Mouse (Mus musculus) lung, embryonic 14.5 days (tissue): Measurements from ENCODE around the gene Asic4. TPM values are rescaled to one million over a fixed set of nuclear protein-coding genes. Genes with fewer than 3 reads are reported as not detected.

Experiments
- ATAC-seq: fragments of 200-750 bp; cut with Nextera tagmentation; 2 replicates; pipeline ENCODE4 v1.8.0; 2017; ENCODE audit warnings: mild to moderate bottlenecking, moderate TSS enrichment, moderate library complexity; ENCODE audit not compliant: insufficient read depth
- DNase-seq: peaks from one replicate; pipeline ENCODE4 v3.0.0-alpha.2; 2015
- H3K27ac ChIP-seq: fragments of 300-500 bp; sonication (generic); 2 replicates; pipeline ENCODE4 v1.5.1; 2014; ENCODE audit warnings: low read depth, mild to moderate bottlenecking, moderate library complexity
- H3K27me3 ChIP-seq: fragments of 300-500 bp; sonication (generic); 2 replicates; pipeline ENCODE4 v1.6.1; 2014; ENCODE audit warnings: low read length, control low read depth; ENCODE audit not compliant: insufficient read depth
- H3K36me3 ChIP-seq: fragments of 300-500 bp; sonication (generic); 2 replicates; pipeline ENCODE4 v1.6.1; 2014; ENCODE audit warnings: control low read depth; ENCODE audit not compliant: insufficient read depth
- H3K4me1 ChIP-seq: fragments of 300-500 bp; sonication (generic); 2 replicates; pipeline ENCODE4 v1.6.1; 2014; ENCODE audit warnings: antibody characterized with exemption, control low read depth; ENCODE audit not compliant: insufficient read depth
- H3K4me2 ChIP-seq: fragments of 300-500 bp; sonication (generic); 2 replicates; pipeline ENCODE4 v1.6.1; 2014; ENCODE audit warnings: mild to moderate bottlenecking
- H3K4me3 ChIP-seq: fragments of 300-500 bp; sonication (generic); 2 replicates; pipeline ENCODE4 v1.5.1; 2014; ENCODE audit warnings: low read depth, low read length
- H3K9ac ChIP-seq: fragments of 300-500 bp; sonication (generic); 2 replicates; pipeline ENCODE4 v1.6.1; 2014
- H3K9me3 ChIP-seq: fragments of 300-500 bp; sonication (generic); 2 replicates; pipeline ENCODE4 v1.6.1; 2016; ENCODE audit warnings: low read depth, low read length, control low read depth
- CTCF ChIP-seq: IDR thresholded peaks from 2 replicates; pipeline ENCODE4 v1.5.1; 2016; ENCODE audit warnings: antibody characterized with exemption, low read depth
- WGBS: fragments of 180-500 bp; shearing (Covaris S2); extraction: QIAGEN DNeasy Blood & Tissue Kit; methylation state at CpG from one replicate; pipeline ENCODE4 v1.1.7; 2014; 5-methylcytosine and 5-hydroxymethylcytosine counted together
- polyA plus RNA-seq: library from polyadenylated mRNA; unstranded; fragments of >200 nt; fragmentation: Nextera tagmentation; extraction: Ambion mirVana; gene quantifications from 2 replicates; pipeline ENCODE4 v1.2.1, GENCODE M21; 2014

Asic4 gene
- polyA plus RNA-seq, 1 experiment from 2014 or later = 0.12 TPM

GRCm38 (mm10) chr1:75509586-75509985 lies 59.4 kb downstream of the Asic4 start:
- no peak for ATAC-seq
- Histone ChIP-seq H3K36me3 (0 out of 2 replicates have a peak, but pooled peaks cover 1% of the 10 kb centered on the region), H3K4me3 (no peak overlapping the region), H3K4me2 (no peak overlapping the region), H3K9ac (no peak overlapping the region), H3K27me3 (no peaks in the 10 kb centered on the region), H3K9me3 (no peaks in the 10 kb centered on the region), H3K4me1 (peaks cover 14% of the 10 kb centered on the region), H3K27ac (no peak overlapping the region)
- 52% methylated on average over 20 of the region's 20 CpGs for WGBS
- TF ChIP-seq CTCF = no peak
- no peak for DNase-seq

- H3K36me3 ChIP-seq = no peaks in the 10 kb centered on the region
- H3K4me2 ChIP-seq = no peak overlapping the region
- no peak for TF ChIP-seq CTCF
- no peaks in the 10 kb centered on the region for H3K27me3 ChIP-seq
- DNase-seq (peak; percentile 19), ATAC-seq (no peak)
- H3K27ac ChIP-seq = no peak overlapping the region
- peaks cover 14% of the 10 kb centered on the region for H3K4me1 ChIP-seq
- no peaks in the 10 kb centered on the region for H3K9me3 ChIP-seq
- H3K9ac ChIP-seq = no peak overlapping the region
- 59% methylated on average over 5 of the region's 5 CpGs for WGBS
- no peak overlapping the region for H3K4me3 ChIP-seq
Measured at GRCm38 (mm10) chr1:75510154-75510553, 59.9 kb downstream of the Asic4 start.

DNA sequence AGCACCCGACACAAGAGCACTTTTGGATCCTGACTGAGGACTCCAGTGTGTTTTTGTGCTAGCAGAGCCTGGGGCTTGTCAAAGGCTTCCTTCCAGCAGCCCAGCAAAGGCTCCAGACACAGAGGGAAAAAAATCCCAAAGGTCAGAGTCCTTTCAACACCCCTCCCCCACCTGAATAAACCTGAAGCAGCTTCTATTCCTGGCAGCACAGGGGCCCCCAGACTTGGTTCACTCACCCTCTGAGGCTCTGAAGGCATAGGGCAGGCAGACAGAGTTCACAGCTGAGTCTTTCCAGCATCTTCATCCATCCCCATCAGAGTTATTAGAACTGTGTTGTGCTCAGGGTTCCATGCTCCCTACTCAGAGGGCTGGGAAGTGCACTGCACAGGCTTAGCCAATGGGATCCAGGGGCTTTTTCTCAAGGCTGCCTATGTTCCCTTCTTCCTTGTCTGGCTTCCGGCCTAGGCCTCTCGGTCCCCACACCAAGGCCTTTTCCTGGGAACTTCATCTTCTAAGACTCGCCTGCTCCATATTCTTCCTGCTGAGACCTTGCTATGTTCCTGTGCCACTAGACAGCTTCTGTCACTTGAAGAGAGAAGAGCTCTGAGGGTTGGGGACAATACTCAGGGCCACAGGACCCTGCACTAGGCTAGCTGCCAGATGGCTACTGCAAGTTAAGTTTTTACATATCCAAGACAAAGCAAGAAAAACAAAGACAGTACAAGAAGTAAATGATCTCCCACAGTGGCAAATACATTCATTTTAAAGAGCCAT lies 61.4 kb downstream of the Asic4 start:
- ATAC-seq = 0 out of 2 replicates have a peak, but pooled peaks have one; percentile 9
- H3K9ac ChIP-seq = no peak overlapping the region
- DNase-seq = peak; percentile 17

DNA sequence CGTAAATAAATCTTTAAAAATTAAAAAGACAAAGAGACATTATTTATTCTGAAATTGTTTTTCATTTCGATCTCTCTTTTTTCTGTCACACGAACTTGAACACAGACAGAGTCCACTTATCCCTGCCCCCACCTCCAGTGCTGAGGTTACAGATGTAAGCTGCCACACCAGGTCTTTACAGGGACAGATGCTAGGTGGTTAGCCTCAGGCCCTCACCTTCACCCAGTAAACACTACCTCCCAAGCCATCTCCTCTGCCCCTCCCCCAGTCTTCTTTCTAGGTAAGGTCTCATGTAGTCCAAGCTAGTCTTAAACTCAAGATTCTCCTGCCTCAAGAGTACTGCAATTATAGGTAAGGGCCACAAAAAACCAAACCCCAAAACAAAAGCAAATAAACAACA lies 62.3 kb downstream of the Asic4 start:
- H3K9ac ChIP-seq = no peak overlapping the region
- no peaks in the 10 kb centered on the region for H3K36me3 ChIP-seq
- H3K9me3 ChIP-seq = no peaks in the 10 kb centered on the region
- ATAC-seq (no peak), DNase-seq (no peak)
- no peak overlapping the region for H3K27ac ChIP-seq
- no peak overlapping the region for H3K4me3 ChIP-seq
- H3K4me2 ChIP-seq = no peak overlapping the region
- no peaks in the 10 kb centered on the region for H3K27me3 ChIP-seq
- TF ChIP-seq CTCF = no peak
- H3K4me1 ChIP-seq = peaks cover 7% of the 10 kb centered on the region; the same call in 1 of the 2 replicates
- 89% methylated on average over 3 of the region's 3 CpGs for WGBS

More for the DNA sequence above, 61.4 kb downstream of the Asic4 start:
- TF ChIP-seq CTCF = no peak
- no peak overlapping the region for H3K4me2 ChIP-seq
- H3K9me3 ChIP-seq = no peaks in the 10 kb centered on the region
- H3K4me1 ChIP-seq = peaks cover 14% of the 10 kb centered on the region
- H3K4me3 ChIP-seq = no peak overlapping the region
- peak overlapping the region; percentile 79; the same call in 1 of the 2 replicates for H3K27ac ChIP-seq
- 42% methylated on average over 4 of the region's 4 CpGs for WGBS
- H3K27me3 ChIP-seq = no peaks in the 10 kb centered on the region
- H3K36me3 ChIP-seq = no peaks in the 10 kb centered on the region

GRCm38 (mm10) chr1:75516703-75517380 lies 66.6 kb downstream of the Asic4 start:
- DNase-seq (peak; percentile 32), ATAC-seq (no peak)
- H3K9me3 ChIP-seq = no peaks in the 10 kb centered on the region
- 60% methylated on average over 15 of the region's 15 CpGs for WGBS
- no peaks in the 10 kb centered on the region for H3K36me3 ChIP-seq
- no peak overlapping the region for H3K4me2 ChIP-seq
- peaks cover 15% of the 10 kb centered on the region for H3K4me1 ChIP-seq
- no peak overlapping the region for H3K9ac ChIP-seq
- TF ChIP-seq CTCF = no peak
- H3K27me3 ChIP-seq = no peaks in the 10 kb centered on the region
- no peak overlapping the region for H3K27ac ChIP-seq
- no peak overlapping the region for H3K4me3 ChIP-seq

DNA sequence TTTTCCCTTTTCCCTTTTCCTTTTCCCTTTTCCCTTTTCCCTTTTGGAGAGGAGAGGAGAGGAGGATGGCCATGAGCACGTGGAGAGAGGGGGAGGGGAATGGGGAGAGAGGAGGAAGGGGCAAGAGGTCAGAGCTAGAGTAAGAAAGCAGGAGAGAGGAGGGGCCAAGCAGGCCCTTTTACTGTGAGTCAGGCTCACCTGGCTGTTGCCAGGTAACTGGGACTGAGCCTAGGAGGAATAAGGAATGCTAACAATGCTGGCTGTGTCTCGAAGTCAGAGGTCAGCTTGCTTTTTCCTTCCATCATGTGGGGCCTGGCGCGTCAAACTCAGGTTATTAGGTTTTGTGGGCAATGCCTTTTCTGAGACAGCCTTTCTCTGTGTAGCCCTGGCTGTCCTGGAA lies 67.7 kb downstream of the Asic4 start:
- no peak for ATAC-seq
- peaks cover 17% of the 10 kb centered on the region for H3K4me1 ChIP-seq
- H3K4me2 ChIP-seq = no peak overlapping the region
- no peaks in the 10 kb centered on the region for H3K27me3 ChIP-seq
- H3K36me3 ChIP-seq = no peaks in the 10 kb centered on the region
- peak; percentile 36 for DNase-seq
- peak overlapping the region; percentile 93 for H3K27ac ChIP-seq
- H3K9ac ChIP-seq = no peak overlapping the region
- WGBS = 31% methylated on average over 4 of the region's 4 CpGs
- no peak for TF ChIP-seq CTCF
- H3K4me3 ChIP-seq = no peak overlapping the region
- no peaks in the 10 kb centered on the region for H3K9me3 ChIP-seq

DNA sequence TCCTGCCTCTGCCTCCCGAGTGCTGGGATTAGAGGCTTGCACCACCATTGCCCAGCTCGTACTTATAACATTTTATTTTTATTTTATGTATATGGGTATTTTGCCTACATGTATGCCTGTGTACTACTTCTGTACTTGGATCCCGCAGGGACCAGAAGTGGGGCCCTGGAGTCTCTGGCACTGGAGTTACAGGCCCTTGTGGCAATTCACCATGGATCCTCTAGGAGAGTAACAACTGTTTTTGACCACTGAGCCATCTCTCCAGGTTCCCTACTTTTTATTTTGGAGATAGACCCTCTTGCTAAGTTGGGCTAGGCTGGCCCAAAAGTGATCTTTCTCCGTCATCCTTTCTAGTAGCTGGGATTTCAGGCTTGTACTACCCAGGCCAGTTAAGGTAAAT lies 68.2 kb downstream of the Asic4 start:
- no peaks in the 10 kb centered on the region for H3K27me3 ChIP-seq
- H3K4me1 ChIP-seq = peaks cover 17% of the 10 kb centered on the region
- H3K4me3 ChIP-seq = no peak overlapping the region
- no peaks in the 10 kb centered on the region for H3K9me3 ChIP-seq
- ATAC-seq (no peak), DNase-seq (no peak)
- 89% methylated on average over 4 of the region's 4 CpGs for WGBS
- peak overlapping the region; percentile 93 for H3K27ac ChIP-seq
- H3K9ac ChIP-seq = no peak overlapping the region
- no peak for TF ChIP-seq CTCF
- no peak overlapping the region for H3K4me2 ChIP-seq
- no peaks in the 10 kb centered on the region for H3K36me3 ChIP-seq
